Mouse (Mus musculus): ENCODE measurements around the gene Prss12.

The Prss12 gene

DNA sequence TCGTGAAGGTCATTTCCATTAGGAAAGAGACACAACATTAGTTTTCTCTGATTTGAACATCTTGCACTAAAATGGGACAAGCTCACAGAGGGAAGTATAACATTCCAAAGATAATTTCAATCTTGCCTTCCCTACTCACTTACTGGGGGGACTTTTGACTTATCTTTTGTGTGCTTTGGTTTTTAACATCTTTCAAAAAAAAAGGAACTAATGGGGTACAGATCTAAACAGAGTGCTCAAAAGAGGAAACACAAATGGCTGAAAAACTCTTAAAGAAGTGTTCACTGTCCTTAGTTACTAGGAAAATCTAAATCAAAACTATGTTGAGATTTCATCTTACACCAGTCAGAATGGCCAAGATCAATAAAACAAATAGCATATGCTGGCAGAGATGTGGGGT is 90.6 kb downstream of the Prss12 start:
- no peak for DNase-seq

- no peak for DNase-seq
Observed at GRCm38 (mm10) chr3:123543585-123544304, 97.0 kb downstream of the Prss12 start.

- DNase-seq = no peak
Observed at GRCm38 (mm10) chr3:123550487-123550886, 103.8 kb downstream of the Prss12 start.

- DNase-seq = no peak
Observed at GRCm38 (mm10) chr3:123553872-123554271, 107.2 kb downstream of the Prss12 start.

DNA sequence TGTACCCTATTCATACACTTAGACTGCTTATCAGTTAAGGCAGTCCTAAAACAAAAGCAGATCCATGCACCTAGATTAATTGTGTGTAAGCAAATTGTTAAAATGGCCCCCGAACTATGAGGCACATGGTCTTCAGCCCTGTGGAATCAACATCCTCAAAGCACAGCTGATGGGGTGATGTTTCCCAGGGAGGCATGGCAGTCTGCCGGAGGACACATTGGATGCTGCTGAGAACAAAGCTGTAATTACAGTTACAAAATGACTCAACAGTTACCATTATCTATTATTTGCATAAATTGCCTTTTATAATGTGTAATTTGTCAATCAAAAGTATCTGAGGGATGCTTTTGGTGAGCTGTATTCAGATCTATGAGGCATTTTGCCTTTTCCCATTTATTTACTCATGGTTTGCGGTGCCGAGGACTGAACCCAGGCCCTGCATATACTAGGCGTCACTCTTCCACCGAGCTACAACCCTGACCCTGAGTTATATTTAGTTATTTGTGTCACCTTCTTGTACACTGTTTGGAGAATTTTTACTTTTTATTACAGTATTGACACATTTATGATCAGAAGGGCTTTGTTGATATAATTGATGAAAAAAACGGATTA is 108.6 kb downstream of the Prss12 start:
- DNase-seq = no peak

Data from kidney, postnatal 25 days (tissue).